Mouse (Mus musculus): ENCODE measurements around the gene Gm14295.
"Not testable (repeated sequence)": the region's sequence is repeated elsewhere in the genome, so short reads cannot be mapped to it uniquely, and the experiment has no call there.

Gm14295 gene

GRCm38 (mm10) chr2:176798312-176798711 lies at the start of gene Gm14295:
TSS of gene Gm14295 (plus strand) at chr2:176798612.
- not testable (repeated sequence) for DNase-seq (ENCODE audit: low spot score)

GRCm38 (mm10) chr2:176798785-176799184 lies 373 bp downstream of the Gm14295 start:
- not testable (repeated sequence) for DNase-seq (ENCODE audit: low spot score)

- not testable (repeated sequence) for DNase-seq (ENCODE audit: low spot score)
These were observed 32.4 kb downstream of the Gm14295 start, which contains the start of gene Gm14408 for GRCm38 (mm10) chr2:176830840-176831239. TSS of gene Gm14408 (plus strand) at chr2:176831140.
